Mouse (Mus musculus) layer of hippocampus, adult 2 months (tissue): Measurements from ENCODE around the gene Usp12. TPM values are rescaled to one million over a fixed set of nuclear protein-coding genes. Genes with fewer than 3 reads are reported as not detected.
"Not testable (repeated sequence)": the region's sequence is repeated elsewhere in the genome, so short reads cannot be mapped to it uniquely, and the experiment has no call there.

ENCODE experiments used
- DNase-seq, 2 experiments: peaks; one replicate each; pipeline ENCODE4 v3.0.0; 2022; ENCODE audit warnings: low spot score in 2 of 2
- H3K27ac ChIP-seq: fragments of 200-600 bp; 2 replicates; pipeline ENCODE4 v1.8.1; 2022
- H3K4me3 ChIP-seq: fragments of 200-600 bp; 2 replicates; pipeline ENCODE4 v1.8.1; 2022; ENCODE audit warnings: mild to moderate bottlenecking
- CTCF ChIP-seq: fragments of 200-600 bp; conservative IDR thresholded peaks from 2 replicates; pipeline ENCODE4 v1.8.1; 2022; ENCODE audit warnings: antibody characterized with exemption, mild to moderate bottlenecking, moderate library complexity
- total RNA-seq, 2 experiments: library from RNA; stranded (reverse); gene quantifications; 2 replicates each; pipeline ENCODE4 v1.2.3; 2021

The Usp12 gene
- total RNA-seq, 2 experiments from 2014 or later = 58.4 to 62.5 TPM

DNA sequence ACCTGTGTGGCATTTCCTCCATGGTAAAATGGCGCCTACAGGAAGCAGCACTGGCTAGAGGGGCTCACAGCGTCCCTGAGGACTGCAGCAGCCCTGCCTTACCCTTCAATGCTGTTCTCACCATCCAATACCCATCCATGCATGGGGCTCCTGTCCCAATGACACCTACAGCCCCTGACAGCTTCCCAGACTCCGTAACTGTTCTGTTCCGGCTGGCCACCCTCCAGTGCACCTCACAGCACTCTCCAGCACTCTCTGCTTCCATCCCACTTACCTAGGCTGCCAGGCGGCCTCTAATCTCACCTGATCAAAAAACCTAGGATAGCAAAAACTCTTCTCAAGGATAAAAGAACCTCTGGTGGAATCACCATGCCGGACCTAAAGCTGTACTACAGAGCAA lies 35.6 kb downstream of the Usp12 start:
- H3K4me3 ChIP-seq = no peak overlapping the region
- no peak for TF ChIP-seq CTCF
- no peak for DNase-seq
- H3K27ac ChIP-seq = no peak overlapping the region; the same call in 1 of the 2 replicates

DNA sequence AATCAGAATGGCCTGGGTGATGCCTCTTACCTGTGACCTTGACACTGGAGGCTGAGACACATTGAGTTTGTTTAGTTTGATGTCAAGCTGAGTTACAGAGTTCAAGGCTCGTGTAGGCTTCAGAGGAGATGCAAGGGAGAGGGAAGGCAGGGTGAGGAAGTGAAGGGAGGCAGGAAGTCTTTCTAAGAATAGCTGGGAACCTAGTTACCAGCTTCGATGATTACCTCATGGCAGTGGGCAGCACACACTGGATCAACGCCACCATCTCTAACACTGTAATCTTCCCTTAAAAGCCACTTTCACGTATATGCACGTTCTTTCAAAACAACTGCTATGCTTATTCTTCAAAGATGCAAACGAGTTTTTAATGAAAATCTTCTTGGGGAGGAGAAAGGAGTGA lies 36.9 kb downstream of the Usp12 start:
- no peak for DNase-seq
- TF ChIP-seq CTCF = no peak
- Histone ChIP-seq H3K27ac (no peak overlapping the region), H3K4me3 (no peak overlapping the region)

DNA sequence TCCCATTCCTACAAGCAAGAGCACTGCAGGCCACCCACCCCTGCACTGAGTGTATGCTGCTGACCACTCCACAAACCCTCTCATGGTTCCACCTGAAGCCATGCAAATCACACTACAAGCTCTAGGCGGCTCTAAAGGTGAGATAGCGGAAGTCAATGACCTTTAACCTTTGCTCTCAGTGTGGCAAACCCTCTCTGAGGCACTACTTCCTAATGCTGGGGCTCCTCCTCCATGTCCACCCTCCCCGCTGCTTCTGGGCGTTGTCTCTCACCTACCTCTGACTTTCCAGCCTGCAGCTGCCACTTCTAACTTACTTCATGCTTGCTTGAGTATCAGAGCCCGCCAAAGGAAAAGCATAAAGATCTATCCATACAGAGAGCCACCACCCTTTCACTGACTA lies 37.5 kb downstream of the Usp12 start:
- H3K4me3 ChIP-seq = no peak overlapping the region
- no peak for DNase-seq
- H3K27ac ChIP-seq = no peak overlapping the region
- no peak for TF ChIP-seq CTCF

DNA sequence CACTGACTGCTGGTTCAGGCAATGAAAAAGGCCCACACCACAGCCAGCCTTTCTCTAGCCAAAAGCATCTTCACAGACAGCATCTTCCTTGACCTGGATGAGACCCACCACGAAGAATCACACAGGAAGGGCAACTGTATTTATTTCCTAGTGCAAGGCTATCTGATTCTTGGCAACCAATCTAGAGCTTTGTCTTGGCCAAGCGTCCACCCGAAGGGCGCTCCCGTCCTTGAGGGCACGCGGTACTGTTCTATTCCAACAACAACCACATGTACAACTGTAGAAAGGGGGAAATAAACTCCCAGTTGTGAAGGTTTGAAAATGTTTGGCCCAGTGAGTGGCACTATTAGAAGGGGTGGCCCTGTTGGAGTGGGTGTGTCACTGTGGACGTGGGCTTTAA lies 41.6 kb downstream of the Usp12 start:
- DNase-seq = no peak
- Histone ChIP-seq H3K4me3 (no peak overlapping the region), H3K27ac (no peak overlapping the region)
- TF ChIP-seq CTCF = no peak

DNA sequence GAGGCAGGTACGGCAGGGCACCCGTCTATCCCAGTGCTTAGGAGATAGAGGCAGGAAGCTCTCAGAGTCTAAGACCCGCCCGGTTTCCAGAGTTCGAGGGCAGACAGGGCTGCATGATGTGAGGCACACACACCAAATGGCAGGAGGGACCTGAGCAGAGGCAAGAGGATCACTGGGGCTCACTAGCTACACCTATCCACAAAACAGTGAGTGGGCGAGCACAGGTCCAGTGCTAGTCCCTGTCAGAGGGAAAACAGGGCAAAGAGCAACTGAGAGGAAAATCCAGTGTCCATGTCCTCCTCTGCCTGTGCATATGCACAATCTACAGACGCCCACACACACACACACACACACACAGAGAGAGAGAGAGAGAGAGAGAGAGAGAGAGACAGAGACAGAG lies 43.8 kb downstream of the Usp12 start:
- no peak for TF ChIP-seq CTCF
- no peak for DNase-seq

DNA sequence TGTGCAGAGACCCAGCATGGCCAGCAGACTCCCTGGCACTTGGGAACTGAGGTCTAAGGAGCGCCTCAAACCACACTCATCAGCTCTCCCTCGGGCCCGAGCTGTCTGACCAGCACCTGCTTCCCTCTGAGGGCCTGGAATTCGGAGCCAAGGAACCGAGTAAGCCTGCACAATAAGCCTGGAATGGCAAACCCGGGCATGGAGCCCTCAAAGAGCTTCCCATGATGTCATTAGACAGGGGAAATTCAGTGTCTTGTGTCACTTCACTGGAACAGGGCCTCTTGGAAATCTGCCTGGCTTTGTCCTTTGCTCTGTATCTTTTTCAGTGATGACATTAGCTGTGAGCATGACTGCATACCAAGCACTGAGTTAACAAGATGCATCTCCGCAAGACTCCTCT lies 44.5 kb downstream of the Usp12 start:
- Histone ChIP-seq H3K4me3 (no peak overlapping the region), H3K27ac (0 out of 2 replicates have a peak overlapping the region, but pooled peaks have one; percentile 0)
- no peak for TF ChIP-seq CTCF
- no peak for DNase-seq

More for the DNA sequence above, 43.8 kb downstream of the Usp12 start:
- no peak overlapping the region for H3K4me3 ChIP-seq
- no peak overlapping the region for H3K27ac ChIP-seq

DNA sequence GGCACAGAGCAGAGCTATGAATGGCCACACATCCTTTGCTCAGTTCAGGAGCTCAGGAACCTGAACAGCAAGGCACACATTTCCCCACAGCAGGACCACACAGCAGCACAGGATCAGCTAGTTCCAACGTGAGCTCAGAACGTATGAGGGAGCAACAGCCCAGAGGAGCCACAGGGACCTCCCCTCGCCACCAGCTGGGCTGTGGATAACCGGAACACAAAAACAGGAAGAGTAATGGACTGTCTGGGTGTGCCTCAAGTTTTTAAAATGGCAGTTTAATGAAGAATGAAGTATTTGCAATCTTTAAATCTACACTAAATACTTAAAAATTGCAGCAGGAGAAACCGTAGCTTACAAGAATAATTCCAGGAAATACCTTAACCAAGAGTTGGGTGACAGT lies 44.9 kb downstream of the Usp12 start:
- Histone ChIP-seq H3K27ac (no peak overlapping the region), H3K4me3 (no peak overlapping the region)
- TF ChIP-seq CTCF = no peak
- no peak for DNase-seq

DNA sequence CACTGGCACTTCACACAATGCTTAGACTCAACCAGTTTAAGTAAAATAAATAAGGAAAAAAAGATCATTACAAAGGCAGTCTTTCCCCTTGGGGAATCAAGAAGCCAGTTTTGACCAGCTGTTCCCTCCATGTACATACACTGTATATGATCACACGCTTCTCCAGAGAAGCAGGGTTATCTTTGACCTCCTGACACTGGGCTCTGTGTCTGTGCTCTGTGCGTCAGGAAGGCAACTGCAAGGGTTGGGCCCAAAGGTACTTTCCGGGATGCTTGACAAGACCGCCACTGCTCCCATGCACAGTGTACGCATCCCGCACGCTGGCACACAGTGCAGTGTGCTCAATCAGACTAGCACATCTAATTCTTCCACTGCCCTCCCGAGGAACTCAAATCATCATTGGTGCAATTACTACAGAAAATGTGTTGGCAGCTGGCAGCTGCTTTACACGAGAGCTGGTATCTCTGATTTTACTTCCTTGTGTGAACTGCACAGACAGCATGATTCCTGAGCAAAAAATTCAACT lies 57.8 kb downstream of the Usp12 start:
- no peak for TF ChIP-seq CTCF
- DNase-seq = no peak
- H3K4me3 ChIP-seq = no peak overlapping the region
- H3K27ac ChIP-seq = peak overlapping the region; percentile 36; the same call in 1 of the 2 replicates

DNA sequence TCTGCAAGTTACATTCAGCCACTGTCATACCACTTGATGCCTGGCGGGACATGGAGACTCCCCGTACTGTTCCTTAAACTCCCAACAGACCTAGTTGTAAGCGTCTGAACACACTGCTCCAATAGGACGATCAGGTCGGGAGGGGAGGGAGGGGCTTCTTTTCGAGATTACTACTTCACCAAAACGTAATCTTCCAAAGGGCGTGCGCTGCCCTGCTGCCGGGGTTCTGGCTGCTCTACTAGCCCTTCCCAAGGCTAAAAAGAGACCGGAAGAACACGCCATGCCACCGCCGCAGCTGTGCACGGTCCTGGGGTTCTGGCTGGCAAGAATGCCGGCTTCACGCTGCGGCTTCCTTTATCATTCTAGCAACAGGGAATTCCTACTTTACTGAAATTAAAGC lies 58.5 kb downstream of the Usp12 start:
- TF ChIP-seq CTCF = no peak
- DNase-seq = no peak
- 0 out of 2 replicates have a peak overlapping the region, but pooled peaks have one; percentile 28 for H3K27ac ChIP-seq
- no peak overlapping the region for H3K4me3 ChIP-seq

DNA sequence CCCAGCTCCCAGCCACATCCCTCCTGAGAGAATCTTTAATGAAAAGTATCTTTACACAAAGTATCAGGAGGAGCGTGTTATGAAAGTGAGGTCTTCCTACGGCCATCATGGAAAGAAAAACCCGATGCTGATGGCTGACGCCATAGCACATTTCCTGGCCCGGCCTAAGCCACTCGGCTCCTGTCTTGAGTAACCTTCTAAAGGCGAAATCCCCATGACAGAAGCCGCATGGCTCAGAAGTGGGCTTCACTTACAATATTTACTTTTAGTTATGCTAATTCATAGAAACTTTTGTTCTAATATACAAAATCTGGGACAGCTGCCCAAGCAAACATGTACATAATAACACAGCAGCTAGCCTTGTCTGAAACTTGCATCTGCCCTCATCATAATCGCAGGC lies 59.8 kb downstream of the Usp12 start:
- not testable (repeated sequence) for DNase-seq, H3K4me3 ChIP-seq
- H3K27ac ChIP-seq = peak overlapping the region; percentile 59; the same call in 1 of the 2 replicates

DNA sequence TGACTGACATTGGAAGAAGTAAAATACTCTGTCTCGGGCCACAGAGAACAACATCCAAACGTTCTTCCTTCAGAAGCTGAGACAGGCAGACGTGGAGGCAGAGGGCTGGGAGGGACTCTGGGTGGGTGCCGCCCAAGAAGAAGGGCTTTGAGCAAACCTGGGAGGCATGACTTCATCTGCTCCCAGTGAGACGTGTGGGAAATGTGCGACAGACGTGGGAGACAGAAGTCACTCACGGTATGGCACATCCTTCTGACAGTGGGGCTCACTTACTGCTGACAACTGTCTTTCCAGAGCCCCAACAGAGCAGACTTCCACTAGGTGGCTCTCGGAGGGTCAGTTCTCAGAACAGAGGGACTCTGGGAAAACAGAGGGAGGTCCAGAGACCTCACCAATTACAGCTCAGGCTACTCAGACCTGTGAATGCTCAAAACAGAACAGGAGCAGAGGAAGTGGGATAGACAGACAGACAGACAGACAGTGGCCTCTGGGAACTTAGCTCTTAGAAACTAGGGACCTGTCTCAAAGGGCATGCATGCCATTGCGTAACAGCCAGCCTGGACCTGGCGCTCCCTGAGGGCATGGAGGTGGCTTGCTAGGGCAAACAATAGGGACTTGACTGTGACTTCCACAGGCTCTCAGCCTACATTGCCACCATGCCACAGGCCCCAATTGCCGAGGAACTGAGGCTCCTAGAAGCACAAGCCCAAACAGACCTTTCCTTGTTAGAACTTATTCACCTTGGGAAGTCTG lies 60.7 kb downstream of the Usp12 start:
- DNase-seq = peak in 1 of 2 experiments; percentile 68
- no peak overlapping the region for H3K4me3 ChIP-seq
- TF ChIP-seq CTCF = peak; percentile 57
- peak overlapping the region; percentile 83 for H3K27ac ChIP-seq

DNA sequence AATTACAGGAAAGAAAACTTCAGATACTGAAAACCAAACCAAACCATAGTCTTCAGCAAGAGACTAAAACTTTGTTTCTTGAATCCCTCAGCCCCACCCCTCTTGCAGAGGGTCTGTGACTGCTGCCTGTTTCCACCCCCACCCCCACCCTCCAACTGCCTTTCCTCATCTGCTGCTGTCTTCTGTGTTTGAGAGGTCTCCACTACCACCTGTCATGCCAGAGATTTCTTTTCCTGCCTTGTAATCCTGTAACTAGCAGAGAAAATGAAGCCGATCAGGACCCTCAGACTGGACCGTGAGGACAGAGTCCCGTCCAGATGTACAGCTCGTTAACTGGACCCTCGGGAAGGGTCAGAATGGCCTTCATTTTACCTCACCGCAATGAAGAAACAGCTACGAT lies 61.4 kb downstream of the Usp12 start:
- H3K4me3 ChIP-seq = no peak overlapping the region
- TF ChIP-seq CTCF = no peak
- H3K27ac ChIP-seq = peak overlapping the region; percentile 83

DNA sequence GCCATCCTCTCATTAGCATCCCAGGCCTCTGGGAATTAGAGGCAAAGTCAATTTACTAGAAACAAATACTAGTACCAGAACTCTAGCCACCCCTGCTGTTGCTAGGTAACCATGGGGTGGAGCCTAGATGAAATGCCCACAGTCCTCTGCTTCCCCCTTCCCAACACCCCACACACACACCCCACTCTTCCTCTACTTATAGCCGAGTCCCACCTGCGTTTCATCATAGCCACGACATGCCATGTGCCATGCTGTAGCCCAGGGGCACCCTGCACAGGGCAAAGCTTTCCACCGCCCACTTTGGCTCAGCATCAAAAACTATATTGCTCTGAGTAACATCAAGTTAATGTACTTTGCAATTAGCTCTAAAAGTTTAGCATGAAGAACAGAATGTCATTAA lies 67.8 kb downstream of the Usp12 start:
- Histone ChIP-seq H3K27ac (no peak overlapping the region), H3K4me3 (no peak overlapping the region)
- DNase-seq = no peak
- no peak for TF ChIP-seq CTCF

More for the DNA sequence above, 61.4 kb downstream of the Usp12 start:
- DNase-seq = no peak

DNA sequence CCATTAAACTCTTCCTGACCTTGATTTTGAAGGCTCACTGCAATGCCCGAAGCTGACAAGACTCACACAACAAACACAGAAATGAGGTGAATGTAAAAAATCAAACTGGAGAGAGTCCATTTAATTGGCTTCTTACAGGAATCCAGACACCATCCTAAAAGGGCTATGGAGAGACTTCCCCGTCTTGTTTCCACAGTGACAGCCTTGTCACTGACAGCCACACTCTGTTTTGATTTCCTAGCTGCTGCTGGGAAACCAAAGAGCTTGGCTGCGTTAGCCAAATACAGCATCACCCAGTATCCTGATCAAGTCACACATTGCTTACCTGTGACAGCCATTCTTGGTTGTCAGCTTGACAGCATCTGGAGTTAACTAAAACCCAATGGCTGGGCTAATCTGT lies 69.8 kb downstream of the Usp12 start:
- peak overlapping the region; percentile 84 for H3K27ac ChIP-seq
- no peak for DNase-seq
- TF ChIP-seq CTCF = no peak
- no peak overlapping the region for H3K4me3 ChIP-seq
